Mouse (Mus musculus) urinary bladder, adult 2 months (tissue): ENCODE data around the gene Rrp36. TPM values are rescaled to one million over a fixed set of nuclear protein-coding genes. Genes with fewer than 3 reads are reported as not detected.

Experiments
- DNase-seq: peaks from one replicate; pipeline ENCODE4 v3.0.0; 2022; ENCODE audit warnings: low spot score
- polyA plus RNA-seq: library from polyadenylated mRNA; depleted of rRNA; stranded (reverse); fragments of >200 nt; gene quantifications from 2 replicates; pipeline ENCODE4 v1.2.3, GENCODE M21; 2012; rRNA removed

Rrp36 gene
- 37.1 and 44.6 TPM in 2 replicates for polyA plus RNA-seq

DNA sequence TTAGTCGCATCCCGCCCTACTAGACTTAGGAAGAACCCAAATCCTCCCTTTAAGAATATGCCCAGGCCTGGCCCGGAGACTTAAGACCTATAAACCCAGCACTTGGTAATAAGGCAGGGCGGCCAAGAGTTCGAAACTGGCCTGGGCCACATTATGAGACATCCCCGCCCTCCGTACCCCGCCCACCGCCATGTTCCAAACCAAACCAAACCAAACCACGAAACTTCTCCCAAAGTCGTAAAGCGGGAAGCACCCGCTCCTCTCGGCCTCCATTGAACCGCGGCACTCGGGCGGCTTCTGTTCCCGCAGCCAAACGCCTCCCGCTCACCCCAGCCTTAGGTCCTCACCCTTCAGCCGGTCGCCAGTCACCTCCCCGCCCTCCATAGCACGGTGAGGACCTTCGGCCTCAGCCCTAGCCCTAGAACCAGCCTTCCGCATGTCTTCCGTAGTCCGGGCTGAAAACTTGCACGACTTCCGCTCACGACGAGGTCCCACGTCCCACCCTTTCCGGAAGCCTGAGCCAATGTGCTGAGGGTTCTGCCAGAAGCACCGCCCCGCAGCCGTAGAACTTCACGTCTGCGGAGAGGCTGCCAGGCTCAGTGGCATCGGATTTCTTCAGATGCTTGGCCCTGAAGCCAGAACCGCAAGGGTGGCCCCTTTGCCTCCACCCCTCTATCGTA, at the start of gene Rrp36:
TSS of gene Rrp36 (minus strand) at position 503 of the 680 bp plus-strand sequence.
- peak; percentile 71 for DNase-seq

GRCm38 (mm10) chr17:46721077-46721476, 46.9 kb upstream of the Rrp36 start:
- no peak for DNase-seq

DNA sequence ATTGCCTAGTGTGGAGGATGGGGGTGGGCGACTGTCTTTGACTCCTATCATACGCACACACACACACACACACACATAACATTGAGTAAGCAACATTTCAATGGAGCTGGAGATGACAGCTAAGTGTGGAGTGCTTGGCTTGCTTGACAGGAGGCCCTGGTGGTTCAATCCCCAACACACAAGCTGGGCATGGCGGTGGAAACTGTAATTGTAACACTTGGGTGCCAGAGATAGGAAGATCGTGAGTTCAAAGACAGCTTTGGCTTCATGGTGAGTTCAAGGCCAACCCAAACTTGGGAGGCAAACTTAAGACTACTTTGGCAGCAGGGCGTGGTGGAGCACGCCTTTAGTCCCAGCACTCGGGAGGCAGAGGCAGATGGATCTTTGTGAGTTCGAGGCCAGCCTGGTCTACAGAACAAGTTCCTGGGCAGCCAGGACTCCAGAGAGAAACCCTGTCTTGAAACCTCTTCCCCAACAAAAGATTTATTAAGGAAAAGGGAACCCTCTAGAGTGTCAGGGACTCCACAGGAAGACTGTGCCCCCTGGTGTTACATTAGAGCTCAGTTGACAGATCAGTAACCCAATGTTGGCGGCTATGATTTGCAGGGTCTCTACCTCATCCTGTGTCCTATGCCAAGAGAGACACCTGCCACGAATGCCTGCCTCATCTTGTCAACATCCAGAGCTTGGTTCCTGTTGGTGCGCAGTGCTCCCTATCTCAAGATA, 40.8 kb upstream of the Rrp36 start:
- no peak for DNase-seq

DNA sequence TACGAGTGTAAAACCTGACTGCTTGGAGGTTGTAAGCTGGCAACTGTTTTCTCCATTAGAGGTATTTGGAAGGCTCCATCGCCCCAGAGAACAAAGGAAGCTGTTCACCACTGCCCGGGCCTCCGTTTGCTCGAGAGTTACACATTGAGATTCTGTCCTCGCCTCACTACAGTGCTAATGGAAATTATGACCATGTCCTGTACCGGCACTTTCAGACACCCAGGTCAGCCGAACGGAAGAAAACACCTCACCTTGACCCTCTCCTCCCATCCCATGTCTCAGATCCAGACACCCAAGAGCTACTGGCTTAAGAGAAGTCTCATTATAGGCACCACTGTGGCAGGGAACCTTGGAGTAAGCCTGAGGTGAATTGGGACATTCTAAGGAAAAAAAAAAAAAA, 39.7 kb upstream of the Rrp36 start:
- no peak for DNase-seq

DNA sequence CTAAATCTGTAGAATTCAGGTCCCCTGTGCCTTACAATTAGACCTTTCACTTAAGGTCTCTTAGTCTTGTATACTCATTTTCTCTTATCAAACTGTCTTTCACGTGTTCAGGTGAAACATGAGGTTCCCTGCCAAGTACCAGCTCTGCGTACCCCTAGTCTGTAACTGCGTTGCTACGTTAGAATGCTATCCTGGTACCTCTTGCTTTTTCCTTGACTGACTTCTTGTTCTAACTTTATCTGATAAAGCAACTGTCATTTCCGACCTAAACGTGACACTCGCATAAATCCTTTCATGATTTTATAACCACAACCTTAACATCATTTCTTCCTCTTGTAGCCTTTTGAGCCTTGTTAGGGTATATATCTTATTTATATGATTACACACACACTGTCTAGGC, 38.3 kb upstream of the Rrp36 start:
- no peak for DNase-seq

- DNase-seq: peak; percentile 46
These were observed 37.6 kb upstream of the Rrp36 start for GRCm38 (mm10) chr17:46711612-46712271.

- peak; percentile 75 for DNase-seq
These were observed 36.9 kb upstream of the Rrp36 start, which contains the start of gene Pex6 for GRCm38 (mm10) chr17:46710959-46711597. Gene Pex6, plus strand, starts transcription at chr17:46711463.

DNA sequence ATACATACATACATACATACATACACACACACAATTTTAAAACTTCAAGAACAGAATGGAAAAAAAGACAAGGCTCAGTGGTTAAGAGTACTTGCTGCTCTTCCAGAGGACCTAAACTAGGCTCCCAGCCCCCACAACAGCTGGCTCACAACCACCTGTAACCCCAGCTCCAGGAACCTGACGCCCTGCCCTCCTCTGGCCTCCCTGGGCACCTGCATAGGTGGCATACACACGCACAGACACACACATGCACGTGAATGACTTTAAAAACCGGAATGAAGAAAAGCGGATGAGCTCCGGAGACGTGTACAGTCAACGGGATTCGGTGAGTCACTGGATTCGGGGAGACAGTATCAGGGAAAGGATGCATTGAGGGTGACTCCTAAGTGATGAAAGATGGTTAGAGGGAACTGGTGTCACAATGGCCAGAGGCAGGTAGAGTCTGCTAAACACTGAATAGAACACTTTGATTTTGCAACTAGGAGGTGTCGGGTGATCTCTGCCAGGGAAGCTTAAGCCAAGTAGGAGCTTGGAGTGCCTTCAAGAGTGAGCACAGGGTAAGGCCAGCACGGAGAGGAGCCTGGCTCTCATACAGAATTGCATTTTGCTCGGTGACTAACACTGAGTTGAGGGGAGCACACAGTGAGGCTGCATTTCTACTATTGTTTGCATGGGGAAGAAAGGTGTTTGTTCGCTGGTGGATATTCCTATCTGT, 32.4 kb upstream of the Rrp36 start:
- DNase-seq: no peak

DNA sequence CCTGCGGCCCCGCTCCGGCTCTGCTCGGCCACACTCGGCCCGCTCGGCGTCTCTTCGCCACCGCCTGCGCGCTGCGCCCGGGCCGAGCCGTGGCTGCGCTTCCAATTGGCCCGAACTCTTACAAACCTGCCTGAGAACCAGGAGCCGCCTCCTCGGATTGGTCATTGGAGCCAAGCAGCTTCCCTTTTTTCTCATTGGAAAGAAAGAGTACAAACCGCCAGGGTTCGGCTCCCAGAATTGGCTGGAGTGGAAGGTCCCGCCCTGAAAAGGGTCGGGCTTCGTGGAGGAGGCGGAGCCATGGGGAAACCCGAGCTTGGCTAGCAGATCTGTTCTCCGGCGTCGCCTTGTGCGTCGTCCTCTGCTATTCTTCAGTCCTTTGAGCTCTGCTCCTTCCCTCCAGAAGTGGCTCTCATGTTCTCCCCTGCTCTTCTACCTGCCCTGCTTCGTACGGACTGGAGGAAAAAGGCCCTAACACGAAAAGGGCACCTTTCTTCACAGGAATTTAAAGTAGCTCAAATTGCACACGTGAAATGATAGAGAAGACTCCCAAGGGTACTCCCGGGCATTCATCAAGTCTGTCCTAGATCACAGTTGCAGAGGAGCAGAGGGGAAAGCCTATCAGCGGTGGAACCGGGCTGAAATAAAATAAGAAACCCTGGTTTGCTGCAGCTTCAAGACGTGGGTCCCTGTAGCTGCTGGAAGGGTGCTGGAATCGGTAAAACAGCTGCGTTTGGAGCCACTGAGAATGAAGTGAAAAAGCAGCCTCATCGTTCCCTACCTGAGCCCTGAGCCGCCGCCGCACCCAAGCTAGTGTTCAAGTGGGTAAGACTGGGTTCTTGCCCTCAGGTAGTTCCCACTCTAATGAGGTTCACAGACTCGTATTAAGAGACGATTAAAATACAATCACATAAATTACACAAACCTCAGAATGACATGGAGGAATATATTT, 31.0 kb upstream of the Rrp36 start, which contains the start of gene Ppp2r5d:
TSS of gene Ppp2r5d (minus strand) at position 225 of the 949 bp plus-strand sequence.
- DNase-seq: peak; percentile 87

DNA sequence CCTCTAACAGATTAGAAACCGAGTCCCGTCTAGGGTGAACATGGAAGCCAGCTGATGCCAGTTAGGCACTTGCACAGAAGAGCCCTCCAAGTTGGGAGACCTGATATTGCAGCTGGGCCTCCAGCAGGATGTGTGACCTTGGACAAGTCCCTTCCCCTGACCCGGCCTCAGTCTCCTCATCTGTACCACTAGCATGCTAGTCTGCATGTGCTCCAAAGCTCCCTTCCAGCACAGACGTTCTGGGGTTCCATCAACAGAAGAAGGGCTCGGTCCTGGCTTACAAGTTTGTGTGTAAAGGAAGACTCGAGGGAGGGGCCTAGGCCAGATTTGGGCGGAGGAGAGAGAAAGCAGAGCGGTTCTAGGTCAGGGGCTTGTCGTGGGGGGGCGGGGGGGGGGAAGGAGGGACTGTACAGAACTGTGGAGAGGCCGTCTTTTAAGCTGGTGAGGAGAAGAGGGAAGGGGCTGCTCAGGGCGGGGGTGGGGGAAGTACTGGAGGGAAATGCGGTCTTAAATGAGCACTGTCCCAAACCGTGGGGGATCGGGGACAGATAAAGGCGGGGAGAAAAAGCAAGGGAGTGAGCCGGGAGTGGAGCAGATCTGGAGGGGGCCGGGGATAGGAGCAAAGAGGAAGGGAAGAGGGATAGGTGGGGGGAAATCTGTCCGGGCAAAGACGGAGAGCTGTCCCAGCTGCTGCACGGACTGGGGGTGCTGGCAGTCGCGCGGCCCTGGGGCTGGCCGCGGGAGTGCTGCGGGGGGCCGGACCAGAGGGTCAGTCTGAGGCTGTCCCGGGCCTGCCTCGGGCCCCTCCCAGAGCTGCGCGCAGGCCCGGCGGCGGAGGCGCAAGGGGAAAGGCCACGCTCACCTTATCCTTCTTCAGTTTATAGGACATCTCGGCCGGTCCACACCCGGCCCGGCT, 30.1 kb upstream of the Rrp36 start:
- no peak for DNase-seq

- no peak for DNase-seq
These were observed 28.4 kb upstream of the Rrp36 start for GRCm38 (mm10) chr17:46702506-46702905.

GRCm38 (mm10) chr17:46702100-46702499, 27.9 kb upstream of the Rrp36 start:
- no peak for DNase-seq

DNA sequence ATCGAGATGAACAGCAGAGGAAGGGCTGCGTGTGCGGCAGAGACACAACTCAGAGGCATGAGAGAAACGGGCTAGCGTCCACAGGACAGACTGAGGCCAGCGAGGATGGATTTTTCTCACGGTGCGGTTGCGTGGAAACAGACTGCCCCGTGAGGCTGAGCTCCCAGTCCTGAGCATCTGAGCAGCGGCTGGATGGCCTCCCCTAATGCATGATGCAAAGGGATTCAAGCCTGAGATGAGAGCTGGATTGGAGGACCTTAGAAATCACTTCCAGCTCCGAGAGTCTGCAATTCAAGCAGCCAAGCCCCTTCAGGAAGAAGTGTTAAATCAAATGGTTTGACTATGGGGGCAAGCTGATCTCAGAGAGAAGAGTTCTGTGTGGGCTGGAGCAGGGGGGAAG, 27.3 kb upstream of the Rrp36 start:
- DNase-seq: no peak

GRCm38 (mm10) chr17:46699912-46700311, 25.8 kb upstream of the Rrp36 start:
- no peak for DNase-seq

DNA sequence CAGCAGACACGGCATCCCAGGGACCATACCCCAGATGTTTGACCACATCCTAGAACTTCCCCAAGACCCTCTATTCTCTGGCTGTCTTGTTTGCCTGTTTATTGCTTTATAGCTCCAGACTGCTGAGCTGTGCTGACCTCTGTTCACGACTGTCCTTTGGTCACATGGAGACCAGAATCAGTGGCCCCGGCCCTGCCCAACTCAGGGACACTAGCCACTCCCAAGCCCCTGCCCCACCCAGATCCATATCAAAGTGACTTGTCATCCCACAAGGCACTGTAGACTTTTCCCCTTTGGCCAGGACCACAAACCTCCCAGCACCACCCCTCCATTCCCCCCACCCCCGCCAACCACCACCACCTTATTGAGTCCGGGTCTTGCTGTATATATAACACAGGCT, 25.1 kb upstream of the Rrp36 start:
- no peak for DNase-seq

DNA sequence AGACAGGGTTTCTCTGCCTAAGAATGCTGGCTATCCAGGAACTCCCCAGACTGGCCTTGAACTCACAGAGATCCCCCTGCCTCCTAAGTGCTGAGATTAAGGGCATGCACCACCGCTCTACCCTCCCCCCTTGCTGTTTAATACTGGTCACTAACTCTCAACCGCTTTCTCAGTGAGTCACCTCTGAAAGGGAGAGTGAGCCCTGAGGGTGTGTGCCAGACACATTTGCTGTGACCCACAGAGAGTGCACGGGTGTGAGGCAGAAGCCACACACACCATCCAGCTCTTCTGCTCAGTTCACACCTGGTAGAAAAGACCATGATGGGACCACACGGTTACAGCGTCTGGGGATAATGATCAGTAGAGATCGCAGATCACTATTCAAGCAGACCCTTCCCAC, 24.4 kb upstream of the Rrp36 start:
- no peak for DNase-seq

- DNase-seq: no peak
These were observed 20.4 kb upstream of the Rrp36 start for GRCm38 (mm10) chr17:46694517-46695063.

- DNase-seq: no peak
These were observed 17.2 kb upstream of the Rrp36 start for GRCm38 (mm10) chr17:46691390-46691789.

- DNase-seq: no peak
These were observed 16.5 kb upstream of the Rrp36 start for GRCm38 (mm10) chr17:46690665-46691064.
